Mouse (Mus musculus): Measurements from ENCODE around the gene Sfmbt1. TPM values are rescaled to one million over a fixed set of nuclear protein-coding genes. Genes with fewer than 3 reads are reported as not detected.
A peak's percentile ranks its signal among the peaks of the same experiment; 100 is the strongest.

Sfmbt1 gene
- total and polyA plus RNA-seq, 2 experiments from 2014 or later, result 9.7 to 13.4 TPM

GRCm38 (mm10) chr14:30824456-30824995, 109.9 kb downstream of the Sfmbt1 start:
- Histone ChIP-seq H3K9me3 (ENCODE audit: low read length) (no peaks in the 10 kb centered on the region), H3K9ac (replicated peaks; ENCODE audit: low read length) (no peak overlapping the region), H3K27me3 (ENCODE audit: insufficient read depth, low read length) (no peaks in the 10 kb centered on the region), H3K4me2 (ENCODE audit: low read depth, low read length) (no peak overlapping the region), H3K36me3 (ENCODE audit: insufficient read depth, low read length) (no peaks in the 10 kb centered on the region), H3K27ac (no peak overlapping the region), H3K4me1 (ENCODE audit: insufficient read depth, low read length) (peaks cover 3% of the 10 kb centered on the region; the same call in 1 of the 2 replicates), H3K4me3 (ENCODE audit: low read length) (no peak overlapping the region)
- no peak for TF ChIP-seq CTCF (IDR thresholded peaks at IDR 0.05; ENCODE audit: low read depth)
- ATAC-seq, result no peak
- no peak for DNase-seq (ENCODE audit: low spot score)
- 72% methylated on average over 6 of the region's 6 CpGs for WGBS

GRCm38 (mm10) chr14:30825021-30825475, 110.4 kb downstream of the Sfmbt1 start:
- no peaks in the 10 kb centered on the region for H3K36me3 ChIP-seq (ENCODE audit: insufficient read depth, low read length)
- H3K27ac ChIP-seq, result peak overlapping the region; percentile 80; the same call in 1 of the 2 replicates

GRCm38 (mm10) chr14:30825476-30826131, 111.0 kb downstream of the Sfmbt1 start, which contains the start of gene Tmem110:
Gene Tmem110, plus strand, starts transcription at chr14:30825590.
- under 1% methylated on average over 53 of the region's 68 CpGs for WGBS
- TF ChIP-seq CTCF (IDR thresholded peaks at IDR 0.05; ENCODE audit: low read depth), result peak; percentile 46
- H3K4me1 ChIP-seq (ENCODE audit: insufficient read depth, low read length), result peaks cover 3% of the 10 kb centered on the region; the same call in 1 of the 2 replicates
- peak; percentile 95 for DNase-seq (ENCODE audit: low spot score)
- H3K36me3 ChIP-seq (ENCODE audit: insufficient read depth, low read length), result no peaks in the 10 kb centered on the region
- peak; percentile 97 for ATAC-seq
- H3K27ac ChIP-seq, result peak within 1 kb of the TSS; percentile 80
- peak within 1 kb of the TSS; percentile 87 for H3K4me3 ChIP-seq (ENCODE audit: low read length)
- no peaks in the 10 kb centered on the region for H3K9me3 ChIP-seq (ENCODE audit: low read length)
- peak within 1 kb of the TSS; percentile 86 for H3K9ac ChIP-seq (replicated peaks; ENCODE audit: low read length)
- H3K27me3 ChIP-seq (ENCODE audit: insufficient read depth, low read length), result no peaks in the 10 kb centered on the region
- H3K4me2 ChIP-seq (ENCODE audit: low read depth, low read length), result peak within 1 kb of the TSS; percentile 89

More at GRCm38 (mm10) chr14:30825021-30825475, 110.4 kb downstream of the Sfmbt1 start:
- H3K9me3 ChIP-seq (ENCODE audit: low read length), result no peaks in the 10 kb centered on the region
- peaks cover 3% of the 10 kb centered on the region; the same call in 1 of the 2 replicates for H3K4me1 ChIP-seq (ENCODE audit: insufficient read depth, low read length)
- peak overlapping the region; percentile 87 for H3K4me3 ChIP-seq (ENCODE audit: low read length)
- DNase-seq (ENCODE audit: low spot score), result no peak
- TF ChIP-seq CTCF (IDR thresholded peaks at IDR 0.05; ENCODE audit: low read depth), result no peak
- H3K4me2 ChIP-seq (ENCODE audit: low read depth, low read length), result peak overlapping the region; percentile 89
- no peaks in the 10 kb centered on the region for H3K27me3 ChIP-seq (ENCODE audit: insufficient read depth, low read length)
- peak overlapping the region; percentile 86; the same call in 1 of the 2 replicates for H3K9ac ChIP-seq (replicated peaks; ENCODE audit: low read length)
- 29% methylated on average over 5 of the region's 5 CpGs for WGBS
- no peak for ATAC-seq

DNA sequence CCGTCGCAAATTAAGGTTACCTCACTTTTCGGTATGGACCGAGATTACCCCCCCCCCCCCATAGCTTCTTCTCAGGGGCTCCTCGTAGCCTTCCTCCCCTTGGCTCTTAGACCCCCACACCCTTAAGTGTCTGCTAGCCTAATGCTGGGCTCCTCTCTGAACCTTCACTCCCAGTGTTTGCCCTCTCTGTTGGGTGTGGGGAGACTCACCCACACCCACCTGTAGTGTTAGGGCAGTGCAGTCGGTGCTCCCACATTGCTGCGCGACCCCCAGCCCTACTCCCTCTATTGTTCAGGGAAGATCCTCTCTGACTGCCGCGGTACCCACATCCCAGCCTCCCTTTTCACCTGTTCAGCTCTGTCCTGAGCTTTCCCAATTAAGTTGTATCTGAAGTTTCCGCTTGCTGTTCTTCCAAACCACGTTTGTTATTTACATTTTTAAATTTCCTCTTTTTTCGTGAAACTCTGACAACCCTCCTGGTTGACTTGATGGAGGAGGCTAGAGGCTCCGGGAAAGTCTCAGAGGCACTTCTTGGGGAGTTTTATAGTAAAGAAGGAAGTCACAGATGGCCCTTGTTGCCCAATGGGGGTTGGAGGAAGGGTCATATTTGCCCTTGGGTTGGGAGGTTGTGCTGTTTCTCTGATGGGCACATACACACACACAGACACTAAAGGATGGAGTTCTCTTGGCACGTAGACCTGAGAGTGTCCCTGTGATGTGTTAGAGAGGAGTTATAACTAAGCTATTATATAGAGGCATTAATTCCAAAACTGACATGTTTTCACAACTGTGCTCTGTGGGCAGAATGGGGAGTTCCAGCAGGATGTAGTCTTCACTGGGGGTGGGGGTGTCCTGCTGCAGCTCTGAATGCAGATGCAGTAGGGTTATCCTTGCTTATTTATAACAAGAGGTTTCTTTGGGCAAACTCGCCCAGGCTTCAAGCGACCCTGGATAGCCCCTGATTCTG, 111.8 kb downstream of the Sfmbt1 start:
- Histone ChIP-seq H3K27ac (no peak overlapping the region), H3K27me3 (ENCODE audit: insufficient read depth, low read length) (no peaks in the 10 kb centered on the region), H3K9ac (replicated peaks; ENCODE audit: low read length) (peak overlapping the region; percentile 86), H3K4me3 (ENCODE audit: low read length) (peak overlapping the region; percentile 87), H3K36me3 (ENCODE audit: insufficient read depth, low read length) (no peaks in the 10 kb centered on the region), H3K9me3 (ENCODE audit: low read length) (no peaks in the 10 kb centered on the region), H3K4me1 (ENCODE audit: insufficient read depth, low read length) (peaks cover 3% of the 10 kb centered on the region; the same call in 1 of the 2 replicates), H3K4me2 (ENCODE audit: low read depth, low read length) (peak overlapping the region; percentile 89)
- no peak for DNase-seq (ENCODE audit: low spot score)
- no peak for TF ChIP-seq CTCF (IDR thresholded peaks at IDR 0.05; ENCODE audit: low read depth)
- WGBS, result 17% methylated on average over 17 of the region's 17 CpGs
- ATAC-seq, result peak; percentile 39

DNA sequence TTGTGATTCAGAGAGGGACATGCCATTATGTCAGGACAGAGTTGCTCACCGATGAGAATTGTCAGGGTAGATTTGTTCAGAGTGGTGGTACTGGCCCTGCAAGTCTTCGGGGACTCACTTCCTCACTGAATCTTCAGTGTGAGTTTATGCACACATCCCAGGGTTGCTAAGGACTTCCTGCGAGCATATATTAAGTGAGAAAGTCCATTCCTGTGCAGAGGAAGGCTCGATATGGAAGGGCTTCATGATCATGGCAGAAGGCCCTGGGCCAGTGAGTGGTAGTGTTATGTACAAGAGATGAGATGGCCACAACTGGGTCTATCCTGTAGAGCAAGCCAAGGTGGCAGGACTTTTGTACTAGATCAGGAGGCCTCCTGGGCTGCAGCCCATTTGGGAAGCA, 112.8 kb downstream of the Sfmbt1 start:
- Histone ChIP-seq H3K36me3 (ENCODE audit: insufficient read depth, low read length) (no peaks in the 10 kb centered on the region), H3K4me3 (ENCODE audit: low read length) (no peak overlapping the region), H3K9me3 (ENCODE audit: low read length) (no peaks in the 10 kb centered on the region), H3K27me3 (ENCODE audit: insufficient read depth, low read length) (no peaks in the 10 kb centered on the region), H3K4me2 (ENCODE audit: low read depth, low read length) (0 out of 2 replicates have a peak overlapping the region, but pooled peaks have one; percentile 1), H3K9ac (replicated peaks; ENCODE audit: low read length) (0 out of 2 replicates have a peak overlapping the region, but pooled peaks have one; percentile 9), H3K27ac (no peak overlapping the region), H3K4me1 (ENCODE audit: insufficient read depth, low read length) (peaks cover 3% of the 10 kb centered on the region; the same call in 1 of the 2 replicates)
- 80% methylated on average over 4 of the region's 4 CpGs for WGBS
- ATAC-seq, result no peak
- TF ChIP-seq CTCF (IDR thresholded peaks at IDR 0.05; ENCODE audit: low read depth), result no peak
- no peak for DNase-seq (ENCODE audit: low spot score)

- no peaks in the 10 kb centered on the region for H3K9me3 ChIP-seq (ENCODE audit: low read length)
- 87% methylated on average over 4 of the region's 4 CpGs for WGBS
- DNase-seq (ENCODE audit: low spot score) (no peak), ATAC-seq (no peak)
- no peak overlapping the region for H3K4me3 ChIP-seq (ENCODE audit: low read length)
- H3K4me2 ChIP-seq (ENCODE audit: low read depth, low read length), result no peak overlapping the region
- TF ChIP-seq CTCF (IDR thresholded peaks at IDR 0.05; ENCODE audit: low read depth), result no peak
- H3K9ac ChIP-seq (replicated peaks; ENCODE audit: low read length), result no peak overlapping the region
- peaks cover 3% of the 10 kb centered on the region; the same call in 1 of the 2 replicates for H3K4me1 ChIP-seq (ENCODE audit: insufficient read depth, low read length)
- no peak overlapping the region for H3K27ac ChIP-seq
- H3K36me3 ChIP-seq (ENCODE audit: insufficient read depth, low read length), result no peaks in the 10 kb centered on the region
- no peaks in the 10 kb centered on the region for H3K27me3 ChIP-seq (ENCODE audit: insufficient read depth, low read length)
Measured at GRCm38 (mm10) chr14:30828077-30828476, 113.4 kb downstream of the Sfmbt1 start.
